Mouse (Mus musculus) forebrain, embryonic 10.5 days (tissue): Measurements from ENCODE around the gene Gm28230. TPM values are rescaled to one million over a fixed set of nuclear protein-coding genes. Genes with fewer than 3 reads are reported as not detected.

ENCODE experiments used
- DNase-seq: peaks from one replicate; pipeline ENCODE4 v3.0.0-alpha.2; 2017; ENCODE audit warnings: low spot score; ENCODE audit errors: extremely low spot score
- H3K27ac ChIP-seq: fragments of 300-500 bp; sonication (generic); 2 replicates; pipeline ENCODE4 v1.5.1; 2016; ENCODE audit warnings: mild to moderate bottlenecking
- H3K27me3 ChIP-seq: fragments of 300-500 bp; sonication (generic); 2 replicates; pipeline ENCODE4 v1.6.1; 2016; ENCODE audit warnings: mild to moderate bottlenecking; ENCODE audit not compliant: poor library complexity, severe bottlenecking
- H3K36me3 ChIP-seq: fragments of 300-500 bp; sonication (generic); replicated peaks from 2 replicates; pipeline ENCODE4 v1.6.1; 2016; ENCODE audit warnings: mild to moderate bottlenecking, moderate library complexity
- H3K4me1 ChIP-seq: fragments of 300-500 bp; sonication (generic); 2 replicates; pipeline ENCODE4 v1.6.1; 2016
- H3K4me3 ChIP-seq: fragments of 300-500 bp; sonication (generic); 2 replicates; pipeline ENCODE4 v1.5.1; 2016; ENCODE audit warnings: mild to moderate bottlenecking, moderate library complexity
- H3K9me3 ChIP-seq: fragments of 300-500 bp; sonication (generic); 2 replicates; pipeline ENCODE4 v1.6.1; 2016; ENCODE audit warnings: mild to moderate bottlenecking, moderate library complexity
- WGBS: fragments of 180-500 bp; shearing (Covaris S2); methylation state at CpG from one replicate; pipeline ENCODE4 v1.1.7; 2016; 5-methylcytosine and 5-hydroxymethylcytosine counted together
- polyA plus RNA-seq: library from polyadenylated mRNA; unstranded; fragments of >200 nt; fragmentation: Nextera tagmentation; extraction: Ambion mirVana; gene quantifications from 2 replicates; pipeline ENCODE4 v1.2.1, GENCODE M21; 2016

Gm28230 gene
- polyA plus RNA-seq, 1 experiment from 2014 or later, result not detected

- peaks cover 7% of the 10 kb centered on the region for H3K4me1 ChIP-seq
- WGBS, result under 1% methylated on average over 43 of the region's 43 CpGs
- H3K36me3 ChIP-seq, result no peaks in the 10 kb centered on the region
- H3K27me3 ChIP-seq, result peaks cover 100% of the 10 kb centered on the region
- peak; percentile 40 for DNase-seq
- H3K9me3 ChIP-seq, result no peaks in the 10 kb centered on the region
- H3K4me3 ChIP-seq, result peak overlapping the region; percentile 36
- no peak overlapping the region for H3K27ac ChIP-seq
Observed at GRCm38 (mm10) chr2:74726973-74727639, 578 bp downstream of the Gm28230 start.

- DNase-seq, result no peak
- no peaks in the 10 kb centered on the region for H3K9me3 ChIP-seq
- H3K36me3 ChIP-seq, result no peaks in the 10 kb centered on the region
- H3K4me3 ChIP-seq, result peak overlapping the region; percentile 36
- no peak overlapping the region for H3K27ac ChIP-seq
- H3K27me3 ChIP-seq, result peaks cover 100% of the 10 kb centered on the region
- H3K4me1 ChIP-seq, result peaks cover 7% of the 10 kb centered on the region
- WGBS, result under 1% methylated on average over 25 of the region's 25 CpGs
Observed at GRCm38 (mm10) chr2:74727640-74728302, 1.2 kb downstream of the Gm28230 start.

GRCm38 (mm10) chr2:74728303-74728680 lies 1.8 kb downstream of the Gm28230 start:
- Histone ChIP-seq H3K27ac (no peak overlapping the region), H3K36me3 (no peaks in the 10 kb centered on the region), H3K9me3 (no peaks in the 10 kb centered on the region), H3K4me1 (peaks cover 7% of the 10 kb centered on the region), H3K4me3 (no peak overlapping the region), H3K27me3 (peaks cover 100% of the 10 kb centered on the region)
- WGBS, result 2% methylated on average over 13 of the region's 13 CpGs
- DNase-seq, result peak; percentile 36

- Histone ChIP-seq H3K27ac (no peak overlapping the region), H3K4me3 (no peak overlapping the region), H3K27me3 (peaks cover 100% of the 10 kb centered on the region), H3K36me3 (no peaks in the 10 kb centered on the region), H3K4me1 (peaks cover 7% of the 10 kb centered on the region), H3K9me3 (no peaks in the 10 kb centered on the region)
- WGBS, result 1% methylated on average over 8 of the region's 8 CpGs
- DNase-seq, result no peak
Observed at GRCm38 (mm10) chr2:74730331-74730730, 3.8 kb downstream of the Gm28230 start.

GRCm38 (mm10) chr2:74731055-74731454 lies 4.5 kb downstream of the Gm28230 start:
- no peak overlapping the region for H3K4me3 ChIP-seq
- no peaks in the 10 kb centered on the region for H3K9me3 ChIP-seq
- H3K4me1 ChIP-seq, result peaks cover 11% of the 10 kb centered on the region
- H3K27me3 ChIP-seq, result peaks cover 100% of the 10 kb centered on the region
- no peak for DNase-seq
- no peaks in the 10 kb centered on the region for H3K36me3 ChIP-seq
- H3K27ac ChIP-seq, result no peak overlapping the region

- no peaks in the 10 kb centered on the region for H3K9me3 ChIP-seq
- WGBS, result 4% methylated on average over 9 of the region's 9 CpGs
- H3K27ac ChIP-seq, result no peak overlapping the region
- peak; percentile 37 for DNase-seq
- no peak overlapping the region for H3K4me3 ChIP-seq
- peaks cover 14% of the 10 kb centered on the region for H3K4me1 ChIP-seq
- H3K27me3 ChIP-seq, result peaks cover 100% of the 10 kb centered on the region
- H3K36me3 ChIP-seq, result no peaks in the 10 kb centered on the region
Observed at GRCm38 (mm10) chr2:74731799-74732512, 5.4 kb downstream of the Gm28230 start.

GRCm38 (mm10) chr2:74732513-74733316 lies 6.2 kb downstream of the Gm28230 start:
- H3K9me3 ChIP-seq, result no peaks in the 10 kb centered on the region
- no peaks in the 10 kb centered on the region for H3K36me3 ChIP-seq
- H3K4me1 ChIP-seq, result peaks cover 7% of the 10 kb centered on the region
- DNase-seq, result peak; percentile 43
- peaks cover 100% of the 10 kb centered on the region for H3K27me3 ChIP-seq
- WGBS, result under 1% methylated on average over 52 of the region's 52 CpGs
- H3K27ac ChIP-seq, result no peak overlapping the region
- no peak overlapping the region for H3K4me3 ChIP-seq

- Histone ChIP-seq H3K4me3 (no peak overlapping the region), H3K27me3 (peaks cover 100% of the 10 kb centered on the region), H3K4me1 (peaks cover 7% of the 10 kb centered on the region), H3K36me3 (no peaks in the 10 kb centered on the region), H3K9me3 (no peaks in the 10 kb centered on the region), H3K27ac (no peak overlapping the region)
- WGBS, result 0% methylated on average over 16 of the region's 16 CpGs
- no peak for DNase-seq
Observed at GRCm38 (mm10) chr2:74733317-74733661, 6.8 kb downstream of the Gm28230 start.

GRCm38 (mm10) chr2:74733765-74734164 lies 7.2 kb downstream of the Gm28230 start:
- Histone ChIP-seq H3K27me3 (peaks cover 100% of the 10 kb centered on the region), H3K4me3 (no peak overlapping the region), H3K27ac (no peak overlapping the region), H3K4me1 (peaks cover 7% of the 10 kb centered on the region), H3K9me3 (no peaks in the 10 kb centered on the region), H3K36me3 (no peaks in the 10 kb centered on the region)
- peak; percentile 34 for DNase-seq
- 1% methylated on average over 6 of the region's 6 CpGs for WGBS

GRCm38 (mm10) chr2:74734451-74734850 lies 7.9 kb downstream of the Gm28230 start:
- DNase-seq, result no peak
- Histone ChIP-seq H3K27ac (no peak overlapping the region), H3K9me3 (no peaks in the 10 kb centered on the region), H3K27me3 (peaks cover 100% of the 10 kb centered on the region), H3K4me3 (no peak overlapping the region), H3K4me1 (peaks cover 7% of the 10 kb centered on the region), H3K36me3 (no peaks in the 10 kb centered on the region)
- WGBS, result 1% methylated on average over 13 of the region's 13 CpGs

- under 1% methylated on average over 27 of the region's 27 CpGs for WGBS
- H3K27ac ChIP-seq, result no peak overlapping the region
- DNase-seq, result peak; percentile 60
- H3K9me3 ChIP-seq, result no peaks in the 10 kb centered on the region
- H3K4me1 ChIP-seq, result peaks cover 8% of the 10 kb centered on the region
- no peak overlapping the region for H3K4me3 ChIP-seq
- no peaks in the 10 kb centered on the region for H3K36me3 ChIP-seq
- peaks cover 100% of the 10 kb centered on the region for H3K27me3 ChIP-seq
Observed at GRCm38 (mm10) chr2:74734996-74735811, 8.7 kb downstream of the Gm28230 start.
